11 mouse cellular contexts compared by ENCODE assay signal in the genomic region with DNA sequence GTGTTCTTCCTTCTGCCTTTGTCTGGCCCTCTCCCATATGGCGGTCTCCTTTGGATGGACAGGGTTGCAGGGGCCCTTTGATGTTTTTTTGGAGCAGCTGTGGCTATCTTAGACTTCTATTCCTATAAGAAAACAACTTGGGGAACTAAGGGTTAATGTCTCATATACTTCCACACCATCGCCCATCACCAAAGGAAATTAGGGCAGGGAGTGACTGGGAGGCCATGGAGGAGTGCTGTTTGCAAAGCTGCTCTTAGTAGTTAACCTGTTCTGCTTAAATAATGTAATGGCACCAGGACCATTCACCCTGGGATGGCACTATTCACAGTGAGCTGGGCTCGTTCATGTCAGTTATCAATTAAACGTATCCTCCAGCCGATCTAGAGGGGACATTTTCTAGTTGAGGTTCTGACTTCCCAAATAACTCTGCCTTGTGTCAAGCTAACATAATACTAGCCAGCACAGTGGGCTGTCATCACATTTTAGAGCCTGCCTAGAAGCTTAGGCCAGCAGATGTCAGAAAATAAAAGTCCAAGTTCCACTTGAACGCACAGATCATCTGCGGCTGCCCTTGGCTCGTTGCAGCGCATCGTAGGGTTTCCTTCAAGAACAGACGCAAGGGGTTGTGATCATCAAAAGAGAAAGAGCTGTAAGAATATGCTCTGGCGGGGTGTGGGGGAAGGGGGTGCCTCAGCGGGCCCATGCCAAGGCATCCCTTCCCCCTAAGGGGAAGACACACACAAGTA. TPM values are rescaled to one million over a fixed set of nuclear protein-coding genes. Genes with fewer than 3 reads are reported as not detected.
DNase-seq lines count a peak whose midpoint lies in the region; ATAC-seq lines count a peak whose summit lies in the region.
"Had no signal": no experiment of that assay in that cellular context is flagged by ENCODE, and none has a peak within 500 bp of the region (broad histone marks: within the 10 kb centered on the region; RNA-seq: fewer than 3 reads in every experiment).

No protein-coding gene starts in this region.

- H3K4me3 ChIP-seq in hindbrain, embryonic 16.5 days (ENCODE audit: low read length): no peak overlapping the region
- H3K4me3 ChIP-seq in hindbrain, embryonic 12.5 days: no peak overlapping the region
- H3K4me3 ChIP-seq in lung, embryonic 16.5 days (ENCODE audit: low read length): no peak overlapping the region
- no peak overlapping the region for H3K4me3 ChIP-seq in intestine, embryonic 15.5 days (replicated peaks)
- no peak overlapping the region for H3K4me3 ChIP-seq in stomach, embryonic 16.5 days (replicated peaks; ENCODE audit: low read length)
- H3K4me3 ChIP-seq: heart, embryonic 10.5 days; myocyte had no signal

- H3K4me1 ChIP-seq in hindbrain, embryonic 16.5 days (ENCODE audit: control insufficient read depth, insufficient read depth, low read depth, low read length): peaks cover 10% of the 10 kb centered on the region
- H3K4me1 ChIP-seq in hindbrain, embryonic 12.5 days: peaks cover 14% of the 10 kb centered on the region
- H3K4me1 ChIP-seq in lung, embryonic 16.5 days (replicated peaks; ENCODE audit: control insufficient read depth, insufficient read depth, low read length): peaks cover 24% of the 10 kb centered on the region; the same call in 1 of the 2 replicates
- peaks cover 7% of the 10 kb centered on the region for H3K4me1 ChIP-seq in intestine, embryonic 15.5 days (replicated peaks)
- peaks cover 11% of the 10 kb centered on the region for H3K4me1 ChIP-seq in stomach, embryonic 16.5 days (ENCODE audit: control insufficient read depth, insufficient read depth, low read length)

- H3K9ac ChIP-seq in hindbrain, embryonic 16.5 days (ENCODE audit: low read depth, low read length): no peak overlapping the region
- no peak overlapping the region for H3K9ac ChIP-seq in hindbrain, embryonic 12.5 days
- H3K9ac ChIP-seq in lung, embryonic 16.5 days (ENCODE audit: low read length): no peak overlapping the region
- no peak overlapping the region for H3K9ac ChIP-seq in intestine, embryonic 15.5 days
- H3K9ac ChIP-seq in stomach, embryonic 16.5 days (ENCODE audit: low read length): no peak overlapping the region

- H3K27ac ChIP-seq in hindbrain, embryonic 16.5 days (ENCODE audit: low read depth, low read length): no peak overlapping the region; the same call in 1 of the 2 replicates
- H3K27ac ChIP-seq in hindbrain, embryonic 12.5 days: no peak overlapping the region
- H3K27ac ChIP-seq in lung, embryonic 16.5 days (ENCODE audit: low read length): peak overlapping the region; percentile 78
- H3K27ac ChIP-seq in intestine, embryonic 15.5 days: 0 out of 2 replicates have a peak overlapping the region, but pooled peaks have one; percentile 68
- H3K27ac ChIP-seq in stomach, embryonic 16.5 days (ENCODE audit: low read length): peak overlapping the region; percentile 55
- H3K27ac ChIP-seq: heart, embryonic 10.5 days had no signal

- DNase-seq in lung, postnatal 14 days: no peak
- DNase-seq in cerebellum, adult 8-10 months: no peak
- DNase-seq: cerebellum, adult 9-10 months; layer of hippocampus, adult 9-11 months had no signal

- ATAC-seq in hindbrain, embryonic 16.5 days: peak; percentile 50; the same call in 1 of the 2 replicates
- ATAC-seq in hindbrain, embryonic 12.5 days (ENCODE audit: low FRiP score): no peak
- ATAC-seq in lung, embryonic 16.5 days (ENCODE audit: low read depth): peak; percentile 8; the same call in 1 of the 2 replicates
- no peak for ATAC-seq in intestine, embryonic 15.5 days
- ATAC-seq in stomach, embryonic 16.5 days (ENCODE audit: insufficient read depth, low FRiP score): no peak

- H3K36me3 ChIP-seq in hindbrain, embryonic 16.5 days (ENCODE audit: control insufficient read depth, insufficient read depth, low read length): no peaks in the 10 kb centered on the region
- H3K36me3 ChIP-seq in hindbrain, embryonic 12.5 days: no peaks in the 10 kb centered on the region
- no peaks in the 10 kb centered on the region for H3K36me3 ChIP-seq in lung, embryonic 16.5 days (ENCODE audit: control insufficient read depth, insufficient read depth, low read length)
- no peaks in the 10 kb centered on the region for H3K36me3 ChIP-seq in intestine, embryonic 15.5 days
- H3K36me3 ChIP-seq in stomach, embryonic 16.5 days (ENCODE audit: control insufficient read depth, insufficient read depth, low read length): no peaks in the 10 kb centered on the region
- H3K36me3 ChIP-seq: heart, embryonic 10.5 days had no signal

- no peaks in the 10 kb centered on the region for H3K27me3 ChIP-seq in hindbrain, embryonic 16.5 days (replicated peaks; ENCODE audit: control insufficient read depth, insufficient read depth, low read length)
- no peaks in the 10 kb centered on the region for H3K27me3 ChIP-seq in hindbrain, embryonic 12.5 days
- H3K27me3 ChIP-seq in lung, embryonic 16.5 days (ENCODE audit: control insufficient read depth, insufficient read depth, low read depth, low read length): no peaks in the 10 kb centered on the region
- H3K27me3 ChIP-seq in intestine, embryonic 15.5 days (replicated peaks): no peaks in the 10 kb centered on the region
- H3K27me3 ChIP-seq in stomach, embryonic 16.5 days (ENCODE audit: control insufficient read depth, insufficient read depth, low read length): no peaks in the 10 kb centered on the region

- WGBS in hindbrain, embryonic 16.5 days: 34% methylated on average over 13 of the region's 13 CpGs
- WGBS in hindbrain, embryonic 12.5 days: 41% methylated on average over 13 of the region's 13 CpGs
- WGBS in lung, embryonic 16.5 days: 73% methylated on average over 13 of the region's 13 CpGs
- WGBS in intestine, embryonic 15.5 days: 79% methylated on average over 13 of the region's 13 CpGs
- 77% methylated on average over 13 of the region's 13 CpGs for WGBS in stomach, embryonic 16.5 days

- no peak overlapping the region for H3K4me2 ChIP-seq in hindbrain, embryonic 16.5 days (ENCODE audit: low read length)
- H3K4me2 ChIP-seq in hindbrain, embryonic 12.5 days (replicated peaks): no peak overlapping the region
- no peak overlapping the region for H3K4me2 ChIP-seq in lung, embryonic 16.5 days (ENCODE audit: low read depth, low read length)
- no peak overlapping the region for H3K4me2 ChIP-seq in intestine, embryonic 15.5 days (replicated peaks)
- no peak overlapping the region for H3K4me2 ChIP-seq in stomach, embryonic 16.5 days (ENCODE audit: low read depth, low read length)

- H3K9me3 ChIP-seq in hindbrain, embryonic 16.5 days (ENCODE audit: control insufficient read depth, low read length): no peaks in the 10 kb centered on the region
- no peaks in the 10 kb centered on the region for H3K9me3 ChIP-seq in hindbrain, embryonic 12.5 days (replicated peaks)
- H3K9me3 ChIP-seq in lung, embryonic 16.5 days (ENCODE audit: control insufficient read depth, low read length): no peaks in the 10 kb centered on the region
- no peaks in the 10 kb centered on the region for H3K9me3 ChIP-seq in intestine, embryonic 15.5 days
- H3K9me3 ChIP-seq in stomach, embryonic 16.5 days (replicated peaks; ENCODE audit: control insufficient read depth, low read length): no peaks in the 10 kb centered on the region
- H3K9me3 ChIP-seq: heart, embryonic 10.5 days had no signal

RNA-seq across cellular contexts. Expression of a gene that starts 23.4 kb away (rescaled TPM):
- 0.22 and 0.25 TPM in 2 replicates for polyA plus RNA-seq in hindbrain, embryonic 16.5 days (2015; fragmentation: Nextera tagmentation; extraction: Ambion mirVana)
- polyA plus RNA-seq in hindbrain, embryonic 12.5 days (2016; fragmentation: Nextera tagmentation; extraction: Ambion mirVana): 0.18 TPM in 2 replicates
- polyA plus RNA-seq in lung, embryonic 16.5 days (2015; fragmentation: Nextera tagmentation; extraction: Ambion mirVana): 0.39 and 0.41 TPM in 2 replicates
- polyA plus RNA-seq in intestine, embryonic 15.5 days (2015; fragmentation: Nextera tagmentation; extraction: Ambion mirVana): 0.49 and 0.72 TPM in 2 replicates
- polyA plus RNA-seq in stomach, embryonic 16.5 days (2015; fragmentation: Nextera tagmentation; extraction: Ambion mirVana): 1.1 and 1.3 TPM in 2 replicates
- polyA plus RNA-seq: heart, embryonic 10.5 days had no signal

Comparison
In these comparisons a context has a peak if more than half of its experiments do, and no peak if none do; other contexts are left out.
1. ATAC-seq: peak in hindbrain, embryonic 16.5 days (single experiment) and lung, embryonic 16.5 days (single experiment); none in hindbrain, embryonic 12.5 days (single experiment), intestine, embryonic 15.5 days (single experiment) and stomach, embryonic 16.5 days (single experiment).
2. H3K27ac ChIP-seq: peak in lung, embryonic 16.5 days (single experiment), intestine, embryonic 15.5 days (single experiment) and stomach, embryonic 16.5 days (single experiment); none in hindbrain, embryonic 16.5 days (single experiment) and hindbrain, embryonic 12.5 days (single experiment).